Mouse (Mus musculus): ENCODE measurements around the gene Rai14. TPM values are rescaled to one million over a fixed set of nuclear protein-coding genes. Genes with fewer than 3 reads are reported as not detected.

The Rai14 gene
- polyA plus RNA-seq, 1 experiment = 1.3 TPM

GRCm38 (mm10) chr15:10656146-10656545 is 58.3 kb downstream of the Rai14 start:
- no peak overlapping the region for H3K4me3 ChIP-seq (ENCODE audit: control insufficient read depth, insufficient read depth, low read length)
- no peak for DNase-seq
- no peak for TF ChIP-seq POLR2A (IDR thresholded peaks at IDR 0.05; ENCODE audit: control insufficient read depth, extremely low read depth, insufficient read depth, low read length, poor library complexity)
- no peaks in the 10 kb centered on the region for H3K27me3 ChIP-seq (ENCODE audit: control insufficient read depth, insufficient read depth, low read length)
- no peaks in the 10 kb centered on the region for H3K36me3 ChIP-seq (ENCODE audit: control insufficient read depth, insufficient read depth, low read length)
- no peak overlapping the region for H3K27ac ChIP-seq (ENCODE audit: control insufficient read depth, insufficient read depth, low read length)
- 95% methylated on average over 5 of the region's 5 CpGs for WGBS
- H3K4me1 ChIP-seq (replicated peaks; ENCODE audit: control insufficient read depth, insufficient read depth, low read length) = no peaks in the 10 kb centered on the region

GRCm38 (mm10) chr15:10655151-10655905 is 59.1 kb downstream of the Rai14 start:
- no peak for DNase-seq
- Histone ChIP-seq H3K27ac (ENCODE audit: control insufficient read depth, insufficient read depth, low read length) (no peak overlapping the region), H3K4me1 (replicated peaks; ENCODE audit: control insufficient read depth, insufficient read depth, low read length) (no peaks in the 10 kb centered on the region), H3K36me3 (ENCODE audit: control insufficient read depth, insufficient read depth, low read length) (no peaks in the 10 kb centered on the region), H3K4me3 (ENCODE audit: control insufficient read depth, insufficient read depth, low read length) (no peak overlapping the region), H3K27me3 (ENCODE audit: control insufficient read depth, insufficient read depth, low read length) (no peaks in the 10 kb centered on the region)
- WGBS = 93% methylated on average over 8 of the region's 8 CpGs
- TF ChIP-seq POLR2A (IDR thresholded peaks at IDR 0.05; ENCODE audit: control insufficient read depth, extremely low read depth, insufficient read depth, low read length, poor library complexity) (no peak), CTCF (IDR thresholded peaks at IDR 0.05; ENCODE audit: borderline replicate concordance, control insufficient read depth, extremely low read depth, insufficient read depth, low read length, poor library complexity) (no peak)

- Histone ChIP-seq H3K36me3 (ENCODE audit: control insufficient read depth, insufficient read depth, low read length) (no peaks in the 10 kb centered on the region), H3K27me3 (ENCODE audit: control insufficient read depth, insufficient read depth, low read length) (no peaks in the 10 kb centered on the region), H3K4me1 (replicated peaks; ENCODE audit: control insufficient read depth, insufficient read depth, low read length) (no peaks in the 10 kb centered on the region), H3K27ac (ENCODE audit: control insufficient read depth, insufficient read depth, low read length) (no peak overlapping the region), H3K4me3 (ENCODE audit: control insufficient read depth, insufficient read depth, low read length) (no peak overlapping the region)
- 94% methylated on average over 1 of the region's 1 CpGs for WGBS
- no peak for DNase-seq
- TF ChIP-seq CTCF (IDR thresholded peaks at IDR 0.05; ENCODE audit: borderline replicate concordance, control insufficient read depth, extremely low read depth, insufficient read depth, low read length, poor library complexity) = no peak
- TF ChIP-seq POLR2A (IDR thresholded peaks at IDR 0.05; ENCODE audit: control insufficient read depth, extremely low read depth, insufficient read depth, low read length, poor library complexity) = no peak
These were observed 59.7 kb downstream of the Rai14 start for GRCm38 (mm10) chr15:10654696-10655095.

GRCm38 (mm10) chr15:10652931-10653475 is 61.4 kb downstream of the Rai14 start:
- Histone ChIP-seq H3K27ac (ENCODE audit: control insufficient read depth, insufficient read depth, low read length) (no peak overlapping the region), H3K36me3 (ENCODE audit: control insufficient read depth, insufficient read depth, low read length) (no peaks in the 10 kb centered on the region), H3K4me3 (ENCODE audit: control insufficient read depth, insufficient read depth, low read length) (no peak overlapping the region), H3K4me1 (replicated peaks; ENCODE audit: control insufficient read depth, insufficient read depth, low read length) (no peaks in the 10 kb centered on the region), H3K27me3 (ENCODE audit: control insufficient read depth, insufficient read depth, low read length) (no peaks in the 10 kb centered on the region)
- WGBS = 97% methylated on average over 2 of the region's 2 CpGs
- TF ChIP-seq POLR2A (IDR thresholded peaks at IDR 0.05; ENCODE audit: control insufficient read depth, extremely low read depth, insufficient read depth, low read length, poor library complexity) = no peak
- no peak for TF ChIP-seq CTCF (IDR thresholded peaks at IDR 0.05; ENCODE audit: borderline replicate concordance, control insufficient read depth, extremely low read depth, insufficient read depth, low read length, poor library complexity)
- no peak for DNase-seq

- 88% methylated on average over 6 of the region's 6 CpGs for WGBS
- no peak overlapping the region for H3K27ac ChIP-seq (ENCODE audit: control insufficient read depth, insufficient read depth, low read length)
- no peak for DNase-seq
- no peak for TF ChIP-seq POLR2A (IDR thresholded peaks at IDR 0.05; ENCODE audit: control insufficient read depth, extremely low read depth, insufficient read depth, low read length, poor library complexity)
- no peak for TF ChIP-seq CTCF (IDR thresholded peaks at IDR 0.05; ENCODE audit: borderline replicate concordance, control insufficient read depth, extremely low read depth, insufficient read depth, low read length, poor library complexity)
- no peaks in the 10 kb centered on the region for H3K27me3 ChIP-seq (ENCODE audit: control insufficient read depth, insufficient read depth, low read length)
- no peaks in the 10 kb centered on the region for H3K4me1 ChIP-seq (replicated peaks; ENCODE audit: control insufficient read depth, insufficient read depth, low read length)
- H3K36me3 ChIP-seq (ENCODE audit: control insufficient read depth, insufficient read depth, low read length) = no peaks in the 10 kb centered on the region
- H3K4me3 ChIP-seq (ENCODE audit: control insufficient read depth, insufficient read depth, low read length) = no peak overlapping the region
These were observed 65.9 kb downstream of the Rai14 start for GRCm38 (mm10) chr15:10648372-10649109.

- 92% methylated on average over 5 of the region's 5 CpGs for WGBS
- H3K27ac ChIP-seq (ENCODE audit: control insufficient read depth, insufficient read depth, low read length) = no peak overlapping the region
- no peak overlapping the region for H3K4me3 ChIP-seq (ENCODE audit: control insufficient read depth, insufficient read depth, low read length)
- no peaks in the 10 kb centered on the region for H3K4me1 ChIP-seq (replicated peaks; ENCODE audit: control insufficient read depth, insufficient read depth, low read length)
- no peaks in the 10 kb centered on the region for H3K27me3 ChIP-seq (ENCODE audit: control insufficient read depth, insufficient read depth, low read length)
- no peaks in the 10 kb centered on the region for H3K36me3 ChIP-seq (ENCODE audit: control insufficient read depth, insufficient read depth, low read length)
- no peak for TF ChIP-seq POLR2A (IDR thresholded peaks at IDR 0.05; ENCODE audit: control insufficient read depth, extremely low read depth, insufficient read depth, low read length, poor library complexity)
- TF ChIP-seq CTCF (IDR thresholded peaks at IDR 0.05; ENCODE audit: borderline replicate concordance, control insufficient read depth, extremely low read depth, insufficient read depth, low read length, poor library complexity) = no peak
- no peak for DNase-seq
These were observed 68.1 kb downstream of the Rai14 start for GRCm38 (mm10) chr15:10646297-10646696.

Data from thymus, adult 2 months (tissue).